Mouse (Mus musculus) gastrocnemius, adult 2 months (tissue): Measurements from ENCODE around the gene Lrrfip2. TPM values are rescaled to one million over a fixed set of nuclear protein-coding genes. Genes with fewer than 3 reads are reported as not detected.

Source experiments
- DNase-seq: peaks from one replicate; pipeline ENCODE4 v3.0.0; 2022
- H3K27ac ChIP-seq: fragments of 200-600 bp; 2 replicates; pipeline ENCODE4 v1.8.1; 2022; ENCODE audit warnings: mild to moderate bottlenecking
- H3K4me3 ChIP-seq: fragments of 200-600 bp; 2 replicates; pipeline ENCODE4 v1.8.1; 2022; ENCODE audit warnings: mild to moderate bottlenecking, moderate library complexity
- CTCF ChIP-seq: fragments of 200-600 bp; IDR thresholded peaks from 2 replicates; pipeline ENCODE4 v1.8.1; 2022; ENCODE audit warnings: antibody characterized with exemption, mild to moderate bottlenecking, moderate library complexity
- intact Hi-C: fragments of 180-260 bp; cut with DNase I; formaldehyde crosslinking; loops from one replicate; pipeline ENCODE4 v1.15.1; 2025
- total RNA-seq, 2 experiments: library from RNA; stranded (reverse); gene quantifications; 2 replicates each; pipeline ENCODE4 v1.2.3; 2021

Gene Lrrfip2
- total RNA-seq, 2 experiments from 2014 or later, result 72.6 to 74.8 TPM

- intact Hi-C loops, result no loop called here
- Histone ChIP-seq H3K27ac (no peak overlapping the region), H3K4me3 (no peak overlapping the region)
- DNase-seq, result no peak
- no peak for TF ChIP-seq CTCF
These were observed 71.3 kb downstream of the Lrrfip2 start for GRCm38 (mm10) chr9:111188731-111189130.

GRCm38 (mm10) chr9:111193211-111193610 is 75.8 kb downstream of the Lrrfip2 start:
- DNase-seq, result no peak
- intact Hi-C loops, result no loop called here
- H3K4me3 ChIP-seq, result no peak overlapping the region
- no peak for TF ChIP-seq CTCF
- no peak overlapping the region for H3K27ac ChIP-seq

DNA sequence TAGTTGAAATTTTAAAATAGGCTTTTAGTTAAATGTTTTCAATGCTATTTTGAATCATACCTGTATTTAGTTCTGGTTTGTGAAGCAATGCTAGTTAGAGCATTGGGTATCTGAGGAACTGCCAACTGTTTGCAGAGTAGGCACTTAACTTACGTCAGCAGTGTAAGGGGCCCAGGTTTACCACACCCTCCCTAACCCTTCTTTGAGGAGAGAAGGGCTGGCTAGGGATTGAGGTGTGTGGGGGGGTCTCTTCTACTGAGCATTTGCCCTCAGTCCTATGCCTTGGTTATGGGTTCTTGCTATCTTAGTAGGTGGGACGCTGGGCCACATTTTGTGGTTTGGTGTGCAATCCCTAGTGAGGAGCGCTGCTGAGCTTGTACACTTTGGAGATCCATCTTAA is 79.7 kb downstream of the Lrrfip2 start:
- H3K27ac ChIP-seq, result no peak overlapping the region
- intact Hi-C loops, result no loop called here
- no peak overlapping the region for H3K4me3 ChIP-seq
- TF ChIP-seq CTCF, result no peak
- DNase-seq, result no peak

- no peak for DNase-seq
- no peak overlapping the region for H3K27ac ChIP-seq
- intact Hi-C loops, result no loop called here
- H3K4me3 ChIP-seq, result no peak overlapping the region
- TF ChIP-seq CTCF, result no peak
These were observed 80.3 kb downstream of the Lrrfip2 start for GRCm38 (mm10) chr9:111197712-111198111.

DNA sequence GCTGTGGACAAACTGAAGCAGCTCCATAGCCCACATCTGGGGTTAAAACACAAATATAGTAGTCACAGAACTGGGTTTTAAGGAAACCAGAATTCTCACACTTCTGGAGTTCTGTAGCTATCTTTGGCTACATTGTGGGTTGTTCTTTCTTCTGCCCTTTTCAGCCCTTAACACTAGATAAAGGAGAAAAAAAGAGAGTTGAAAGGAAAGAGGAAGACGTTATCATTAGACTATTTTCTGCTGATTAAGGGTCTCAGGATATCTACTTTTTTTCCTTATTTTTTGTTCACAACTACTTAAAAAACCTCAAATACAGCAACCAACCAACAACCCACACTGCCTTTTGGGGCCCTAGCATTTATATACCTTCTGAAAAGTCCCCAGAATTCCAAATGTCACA is 80.9 kb downstream of the Lrrfip2 start:
- TF ChIP-seq CTCF, result no peak
- no peak for DNase-seq
- intact Hi-C loops, result no loop called here
- Histone ChIP-seq H3K27ac (no peak overlapping the region), H3K4me3 (no peak overlapping the region)

DNA sequence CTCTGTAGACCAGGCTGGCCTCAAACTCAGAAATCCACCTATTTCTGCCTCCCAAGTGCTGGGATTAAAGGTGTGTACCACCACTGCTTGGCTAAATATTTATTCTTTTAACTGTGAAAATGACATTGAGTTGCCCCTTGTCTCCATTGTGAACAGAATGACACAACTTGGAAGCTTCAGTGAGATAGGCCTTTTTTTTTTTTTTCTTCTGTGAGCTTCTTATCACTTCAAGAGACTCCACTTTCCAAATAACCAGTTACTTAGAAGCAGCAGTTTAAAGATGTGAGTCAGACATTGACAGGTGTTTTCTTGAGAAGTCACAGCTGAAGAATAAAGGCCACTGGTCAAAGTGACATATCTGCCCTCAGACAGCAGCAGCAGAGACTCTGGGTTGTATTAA is 82.8 kb downstream of the Lrrfip2 start:
- H3K4me3 ChIP-seq, result no peak overlapping the region
- DNase-seq, result no peak
- intact Hi-C loops, result loop anchor here (10.0 kb wide), 1 partner anchor 105 kb away; no protein-coding TSS in a partner anchor

GRCm38 (mm10) chr9:111204601-111205375 is 87.4 kb downstream of the Lrrfip2 start:
- Histone ChIP-seq H3K4me3 (0 out of 2 replicates have a peak overlapping the region, but pooled peaks have one; percentile 5), H3K27ac (peak overlapping the region; percentile 66)
- no peak for DNase-seq
- TF ChIP-seq CTCF, result no peak
- intact Hi-C loops, result loop anchor here (10.0 kb wide), 1 partner anchor 110 kb away; no protein-coding TSS in a partner anchor

More for the DNA sequence above, 82.8 kb downstream of the Lrrfip2 start:
- H3K27ac ChIP-seq, result no peak overlapping the region
- TF ChIP-seq CTCF, result no peak

DNA sequence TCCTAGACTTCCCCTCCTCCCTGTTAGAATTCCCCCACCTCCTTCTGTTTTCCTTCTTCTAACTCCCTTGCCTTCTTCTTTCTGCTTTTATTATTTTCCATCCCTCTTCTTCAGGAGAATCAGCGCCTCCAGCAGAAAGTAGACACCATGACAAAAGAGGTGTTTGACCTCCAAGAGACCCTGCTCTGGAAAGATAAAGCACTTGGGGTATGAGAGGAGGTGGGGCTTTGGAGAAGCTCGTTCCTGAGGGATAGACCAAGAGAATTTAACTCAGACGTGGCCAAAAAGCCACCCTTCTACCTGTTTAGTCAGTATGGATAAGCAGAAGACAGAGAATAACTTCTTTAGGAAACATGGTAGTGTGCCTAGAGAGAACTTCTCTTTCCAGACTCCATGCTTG is 90.3 kb downstream of the Lrrfip2 start:
- intact Hi-C loops, result loop anchor here (10.0 kb wide), 1 partner anchor 113 kb away; no protein-coding TSS in a partner anchor
- no peak for TF ChIP-seq CTCF
- DNase-seq, result no peak
- Histone ChIP-seq H3K4me3 (no peak overlapping the region), H3K27ac (no peak overlapping the region)

- Histone ChIP-seq H3K4me3 (no peak overlapping the region), H3K27ac (no peak overlapping the region)
- intact Hi-C loops, result loop anchor here (10.0 kb wide), 1 partner anchor 113 kb away; no protein-coding TSS in a partner anchor
- no peak for TF ChIP-seq CTCF
- DNase-seq, result no peak
These were observed 90.8 kb downstream of the Lrrfip2 start for GRCm38 (mm10) chr9:111208185-111208584.

DNA sequence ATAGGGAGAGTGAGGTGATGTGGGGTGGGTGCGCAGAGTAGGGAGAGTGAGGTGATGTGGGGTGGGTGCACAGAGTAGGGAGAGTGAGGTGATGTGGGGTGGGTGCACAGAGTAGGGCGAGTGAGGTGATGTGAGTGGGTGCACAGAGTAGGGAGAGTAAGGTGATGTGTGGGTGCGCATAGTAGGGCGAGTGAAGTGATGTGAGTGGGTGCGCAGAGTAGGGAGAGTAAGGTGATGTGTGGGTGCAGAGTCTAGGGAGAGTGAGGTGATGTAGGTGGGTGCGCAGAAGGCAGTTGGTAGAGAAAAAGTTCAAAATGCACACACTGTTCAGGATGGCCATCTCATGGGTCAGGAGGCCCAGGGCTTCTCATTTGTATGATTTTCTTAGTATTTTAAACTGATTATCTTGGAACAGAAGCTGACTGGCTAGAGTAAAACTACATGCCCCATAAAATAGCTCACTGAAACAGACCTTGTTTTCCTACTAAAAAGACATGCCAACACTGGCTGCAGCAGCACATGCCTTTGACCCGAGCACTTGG is 91.8 kb downstream of the Lrrfip2 start:
- no peak overlapping the region for H3K27ac ChIP-seq
- H3K4me3 ChIP-seq, result no peak overlapping the region
- no peak for DNase-seq
- no peak for TF ChIP-seq CTCF
- intact Hi-C loops, result loop anchor here (10.0 kb wide), 1 partner anchor 114 kb away; no protein-coding TSS in a partner anchor

DNA sequence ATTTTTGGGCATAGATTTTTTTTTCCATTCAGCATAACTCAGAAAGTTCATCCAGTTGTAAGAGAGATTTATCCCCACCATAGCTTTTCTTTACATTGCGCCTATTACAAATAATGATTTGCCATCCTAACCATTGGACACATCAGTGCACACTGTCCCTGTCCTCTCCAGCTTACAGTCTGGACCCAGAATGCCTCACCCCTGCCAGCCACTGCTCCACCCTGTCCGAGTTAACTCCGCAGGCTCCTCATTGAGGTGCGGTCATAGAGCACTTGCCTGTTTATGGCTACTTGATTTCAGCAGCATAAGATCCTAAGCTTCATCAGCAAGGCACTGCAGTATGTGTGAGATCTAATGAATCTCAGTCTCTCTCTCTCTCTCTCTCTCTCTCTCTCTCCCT is 93.0 kb downstream of the Lrrfip2 start:
- DNase-seq, result no peak
- intact Hi-C loops, result no loop called here
- H3K27ac ChIP-seq, result no peak overlapping the region
- H3K4me3 ChIP-seq, result no peak overlapping the region
- TF ChIP-seq CTCF, result no peak

GRCm38 (mm10) chr9:111211122-111212041 is 94.0 kb downstream of the Lrrfip2 start:
- TF ChIP-seq CTCF, result no peak
- no peak overlapping the region for H3K27ac ChIP-seq
- intact Hi-C loops, result no loop called here
- H3K4me3 ChIP-seq, result no peak overlapping the region
- no peak for DNase-seq
